Mouse (Mus musculus): Measurements from ENCODE around the gene Nkiras2.

GRCm38 (mm10) chr11:100584561-100584961, 34.5 kb upstream of the Nkiras2 start:
- TF ChIP-seq CTCF (IDR thresholded peaks at IDR 0.05; ENCODE audit: extremely low read depth, insufficient read depth, insufficient read length, insufficient replicate concordance): no peak
- no peak for TF ChIP-seq POLR2A (IDR thresholded peaks at IDR 0.05; ENCODE audit: low read depth, low read length)

Data from spleen, adult 2 months (tissue).